Mouse (Mus musculus) neural tube, embryonic 12.5 days (tissue): Measurements from ENCODE around the gene Lpp. TPM values are rescaled to one million over a fixed set of nuclear protein-coding genes. Genes with fewer than 3 reads are reported as not detected.

ENCODE experiments used
- ATAC-seq: fragments of 200-750 bp; cut with Nextera tagmentation; 2 replicates; pipeline ENCODE4 v1.8.0; 2017; ENCODE audit warnings: low read depth, mild to moderate bottlenecking, moderate TSS enrichment, moderate library complexity; ENCODE audit not compliant: low FRiP score
- H3K27ac ChIP-seq: fragments of 300-500 bp; sonication (generic); 2 replicates; pipeline ENCODE4 v1.5.1; 2016
- H3K27me3 ChIP-seq: fragments of 300-500 bp; sonication (generic); replicated peaks from 2 replicates; pipeline ENCODE4 v1.6.1; 2016; ENCODE audit warnings: mild to moderate bottlenecking
- H3K36me3 ChIP-seq: fragments of 300-500 bp; sonication (generic); 2 replicates; pipeline ENCODE4 v1.6.1; 2016; ENCODE audit warnings: mild to moderate bottlenecking
- H3K4me1 ChIP-seq: fragments of 300-500 bp; sonication (generic); 2 replicates; pipeline ENCODE4 v1.6.1; 2016
- H3K4me2 ChIP-seq: fragments of 300-500 bp; sonication (generic); replicated peaks from 2 replicates; pipeline ENCODE4 v1.6.1; 2016; ENCODE audit warnings: mild to moderate bottlenecking
- H3K4me3 ChIP-seq: fragments of 300-500 bp; sonication (generic); 2 replicates; pipeline ENCODE4 v1.5.1; 2016
- H3K9ac ChIP-seq: fragments of 300-500 bp; sonication (generic); 2 replicates; pipeline ENCODE4 v1.6.1; 2016; ENCODE audit warnings: mild to moderate bottlenecking
- H3K9me3 ChIP-seq: fragments of 300-500 bp; sonication (generic); 2 replicates; pipeline ENCODE4 v1.6.1; 2016; ENCODE audit warnings: mild to moderate bottlenecking
- whole genome bisulfite sequencing: fragments of 180-500 bp; shearing (Covaris S2); methylation state at CpG from one replicate; pipeline ENCODE4 v1.1.7; 2016; 5-methylcytosine and 5-hydroxymethylcytosine counted together
- polyA plus RNA-seq: library from polyadenylated mRNA; unstranded; fragments of >200 nt; fragmentation: Nextera tagmentation; extraction: Ambion mirVana; gene quantifications from 2 replicates; pipeline ENCODE4 v1.2.1, GENCODE M21; 2016

Gene Lpp
- polyA plus RNA-seq, 1 experiment from 2014 or later = 18.8 TPM

GRCm38 (mm10) chr16:24655116-24655515 lies 261.8 kb downstream of the Lpp start:
- no peaks in the 10 kb centered on the region for H3K4me1 ChIP-seq
- H3K36me3 ChIP-seq = no peaks in the 10 kb centered on the region
- no peaks in the 10 kb centered on the region for H3K27me3 ChIP-seq
- no peak overlapping the region for H3K9ac ChIP-seq
- H3K27ac ChIP-seq = no peak overlapping the region
- H3K4me3 ChIP-seq = no peak overlapping the region
- 80% methylated on average over 3 of the region's 3 CpGs for WGBS
- H3K4me2 ChIP-seq = no peak overlapping the region
- H3K9me3 ChIP-seq = no peaks in the 10 kb centered on the region
- no peak for ATAC-seq

- Histone ChIP-seq H3K4me2 (no peak overlapping the region), H3K36me3 (no peaks in the 10 kb centered on the region), H3K4me1 (no peaks in the 10 kb centered on the region), H3K9me3 (no peaks in the 10 kb centered on the region), H3K27ac (no peak overlapping the region), H3K9ac (no peak overlapping the region), H3K4me3 (no peak overlapping the region), H3K27me3 (no peaks in the 10 kb centered on the region)
- 92% methylated on average over 8 of the region's 8 CpGs for WGBS
- no peak for ATAC-seq
Measured at GRCm38 (mm10) chr16:24656026-24656425, 262.7 kb downstream of the Lpp start.

- Histone ChIP-seq H3K4me2 (no peak overlapping the region), H3K4me3 (no peak overlapping the region), H3K4me1 (no peaks in the 10 kb centered on the region), H3K36me3 (no peaks in the 10 kb centered on the region), H3K27ac (no peak overlapping the region), H3K9me3 (no peaks in the 10 kb centered on the region), H3K27me3 (no peaks in the 10 kb centered on the region), H3K9ac (no peak overlapping the region)
- no peak for ATAC-seq
- 91% methylated on average over 5 of the region's 5 CpGs for WGBS
Measured at GRCm38 (mm10) chr16:24656752-24657151, 263.4 kb downstream of the Lpp start.

GRCm38 (mm10) chr16:24659049-24659448 lies 265.7 kb downstream of the Lpp start:
- ATAC-seq = no peak
- Histone ChIP-seq H3K4me2 (no peak overlapping the region), H3K36me3 (no peaks in the 10 kb centered on the region), H3K27ac (no peak overlapping the region), H3K4me3 (no peak overlapping the region), H3K4me1 (no peaks in the 10 kb centered on the region), H3K9ac (no peak overlapping the region), H3K9me3 (no peaks in the 10 kb centered on the region), H3K27me3 (no peaks in the 10 kb centered on the region)
- 93% methylated on average over 2 of the region's 2 CpGs for WGBS

- no peak for ATAC-seq
- no peak overlapping the region for H3K27ac ChIP-seq
Measured at GRCm38 (mm10) chr16:24664131-24664530, 270.8 kb downstream of the Lpp start.

GRCm38 (mm10) chr16:24669718-24670460 lies 276.6 kb downstream of the Lpp start:
- Histone ChIP-seq H3K36me3 (no peaks in the 10 kb centered on the region), H3K4me2 (no peak overlapping the region), H3K4me1 (0 out of 2 replicates have a peak, but pooled peaks cover 4% of the 10 kb centered on the region), H3K4me3 (no peak overlapping the region), H3K9ac (no peak overlapping the region), H3K27me3 (no peaks in the 10 kb centered on the region), H3K27ac (no peak overlapping the region), H3K9me3 (no peaks in the 10 kb centered on the region)
- WGBS = 82% methylated on average over 5 of the region's 5 CpGs
- ATAC-seq = no peak

More at GRCm38 (mm10) chr16:24664131-24664530, 270.8 kb downstream of the Lpp start:
- Histone ChIP-seq H3K9me3 (no peaks in the 10 kb centered on the region), H3K4me2 (no peak overlapping the region), H3K36me3 (no peaks in the 10 kb centered on the region), H3K27me3 (no peaks in the 10 kb centered on the region), H3K4me3 (no peak overlapping the region), H3K4me1 (no peaks in the 10 kb centered on the region), H3K9ac (no peak overlapping the region)

GRCm38 (mm10) chr16:24678942-24679341 lies 285.6 kb downstream of the Lpp start:
- Histone ChIP-seq H3K9me3 (no peaks in the 10 kb centered on the region), H3K36me3 (no peaks in the 10 kb centered on the region), H3K9ac (no peak overlapping the region), H3K4me3 (no peak overlapping the region), H3K4me2 (no peak overlapping the region), H3K4me1 (no peaks in the 10 kb centered on the region), H3K27me3 (no peaks in the 10 kb centered on the region), H3K27ac (no peak overlapping the region)
- ATAC-seq = no peak

- no peak for ATAC-seq
- Histone ChIP-seq H3K4me1 (no peaks in the 10 kb centered on the region), H3K9me3 (no peaks in the 10 kb centered on the region), H3K9ac (no peak overlapping the region), H3K36me3 (no peaks in the 10 kb centered on the region), H3K27me3 (no peaks in the 10 kb centered on the region), H3K27ac (no peak overlapping the region), H3K4me3 (no peak overlapping the region), H3K4me2 (no peak overlapping the region)
- 93% methylated on average over 4 of the region's 4 CpGs for WGBS
Measured at GRCm38 (mm10) chr16:24695062-24695461, 301.8 kb downstream of the Lpp start.

- no peaks in the 10 kb centered on the region for H3K27me3 ChIP-seq
- no peaks in the 10 kb centered on the region for H3K9me3 ChIP-seq
- H3K4me3 ChIP-seq = no peak overlapping the region
- ATAC-seq = no peak
- 96% methylated on average over 3 of the region's 3 CpGs for WGBS
- H3K27ac ChIP-seq = no peak overlapping the region
- no peak overlapping the region for H3K9ac ChIP-seq
- no peaks in the 10 kb centered on the region for H3K4me1 ChIP-seq
- no peak overlapping the region for H3K4me2 ChIP-seq
- H3K36me3 ChIP-seq = no peaks in the 10 kb centered on the region
Measured at GRCm38 (mm10) chr16:24704215-24704614, 310.9 kb downstream of the Lpp start.

- H3K9me3 ChIP-seq = no peaks in the 10 kb centered on the region
- H3K27me3 ChIP-seq = no peaks in the 10 kb centered on the region
- H3K4me3 ChIP-seq = no peak overlapping the region
- no peak overlapping the region for H3K9ac ChIP-seq
- WGBS = 65% methylated on average over 4 of the region's 4 CpGs
- ATAC-seq = no peak
- H3K4me1 ChIP-seq = no peaks in the 10 kb centered on the region
- H3K27ac ChIP-seq = no peak overlapping the region
- H3K4me2 ChIP-seq = no peak overlapping the region
- H3K36me3 ChIP-seq = no peaks in the 10 kb centered on the region
Measured at GRCm38 (mm10) chr16:24723641-24724040, 330.3 kb downstream of the Lpp start.

GRCm38 (mm10) chr16:24732751-24733150 lies 339.4 kb downstream of the Lpp start:
- H3K4me2 ChIP-seq = no peak overlapping the region
- H3K27me3 ChIP-seq = no peaks in the 10 kb centered on the region
- H3K27ac ChIP-seq = no peak overlapping the region
- ATAC-seq = no peak
- H3K9ac ChIP-seq = no peak overlapping the region
- no peaks in the 10 kb centered on the region for H3K4me1 ChIP-seq
- no peak overlapping the region for H3K4me3 ChIP-seq
- no peaks in the 10 kb centered on the region for H3K36me3 ChIP-seq
- 78% methylated on average over 1 of the region's 1 CpGs for WGBS
- H3K9me3 ChIP-seq = no peaks in the 10 kb centered on the region

GRCm38 (mm10) chr16:24733321-24733720 lies 340.0 kb downstream of the Lpp start:
- no peaks in the 10 kb centered on the region for H3K9me3 ChIP-seq
- 89% methylated on average over 1 of the region's 1 CpGs for WGBS
- no peak overlapping the region for H3K9ac ChIP-seq
- no peak overlapping the region for H3K27ac ChIP-seq
- no peaks in the 10 kb centered on the region for H3K36me3 ChIP-seq
- H3K27me3 ChIP-seq = no peaks in the 10 kb centered on the region
- H3K4me2 ChIP-seq = no peak overlapping the region
- no peak overlapping the region for H3K4me3 ChIP-seq
- no peaks in the 10 kb centered on the region for H3K4me1 ChIP-seq
- ATAC-seq = no peak

- Histone ChIP-seq H3K4me3 (no peak overlapping the region), H3K9ac (no peak overlapping the region), H3K4me1 (no peaks in the 10 kb centered on the region), H3K36me3 (no peaks in the 10 kb centered on the region), H3K9me3 (no peaks in the 10 kb centered on the region), H3K4me2 (no peak overlapping the region), H3K27ac (no peak overlapping the region), H3K27me3 (no peaks in the 10 kb centered on the region)
- 89% methylated on average over 2 of the region's 2 CpGs for WGBS
- ATAC-seq = no peak
Measured at GRCm38 (mm10) chr16:24735754-24736153, 342.4 kb downstream of the Lpp start.
